Mouse (Mus musculus) liver, embryonic 16.5 days (tissue): ENCODE results near the gene Nptx2. TPM values are rescaled to one million over a fixed set of nuclear protein-coding genes. Genes with fewer than 3 reads are reported as not detected.

Source experiments
- ATAC-seq: fragments of 200-750 bp; cut with Nextera tagmentation; 2 replicates; pipeline ENCODE4 v1.8.0; 2017; ENCODE audit warnings: low read depth, mild to moderate bottlenecking, moderate number of reproducible peaks, moderate library complexity
- H3K27ac ChIP-seq: fragments of 300-500 bp; sonication (generic); 2 replicates; pipeline ENCODE4 v1.5.1; 2014; ENCODE audit warnings: mild to moderate bottlenecking, low read length
- H3K27me3 ChIP-seq: fragments of 300-500 bp; sonication (generic); 2 replicates; pipeline ENCODE4 v1.6.1; 2014; ENCODE audit warnings: low read depth, low read length, mixed read lengths; ENCODE audit not compliant: control insufficient read depth, insufficient read depth
- H3K36me3 ChIP-seq: fragments of 300-500 bp; sonication (generic); 2 replicates; pipeline ENCODE4 v1.6.1; 2014; ENCODE audit warnings: mild to moderate bottlenecking; ENCODE audit not compliant: control insufficient read depth, insufficient read depth
- H3K4me1 ChIP-seq: fragments of 300-500 bp; sonication (generic); 2 replicates; pipeline ENCODE4 v1.6.1; 2014; ENCODE audit warnings: low read depth, low read length, mixed read lengths; ENCODE audit not compliant: control insufficient read depth
- H3K4me2 ChIP-seq: fragments of 300-500 bp; sonication (generic); 2 replicates; pipeline ENCODE4 v1.6.1; 2014; ENCODE audit warnings: low read depth, low read length, mixed read lengths
- H3K4me3 ChIP-seq: fragments of 300-500 bp; sonication (generic); 2 replicates; pipeline ENCODE4 v1.5.1; 2014; ENCODE audit warnings: low read depth, mild to moderate bottlenecking, low read length
- H3K9ac ChIP-seq: fragments of 300-500 bp; sonication (generic); 2 replicates; pipeline ENCODE4 v1.6.1; 2014; ENCODE audit warnings: low read depth, low read length
- H3K9me3 ChIP-seq: fragments of 300-500 bp; sonication (generic); replicated peaks from 2 replicates; pipeline ENCODE4 v1.6.1; 2016; ENCODE audit warnings: low read length; ENCODE audit not compliant: control insufficient read depth
- WGBS: fragments of 180-500 bp; shearing (Covaris S2); extraction: QIAGEN DNeasy Blood & Tissue Kit; methylation state at CpG from one replicate; pipeline ENCODE4 v1.1.7; 2014; ENCODE audit not compliant: insufficient replicate concordance; 5-methylcytosine and 5-hydroxymethylcytosine counted together
- polyA plus RNA-seq: library from polyadenylated mRNA; unstranded; fragments of >200 nt; fragmentation: Nextera tagmentation; extraction: Ambion mirVana; gene quantifications from 2 replicates; pipeline ENCODE4 v1.2.1, GENCODE M21; 2015

Gene Nptx2
- 0.04 TPM in 1 of 2 replicates, not detected in the other for polyA plus RNA-seq

DNA sequence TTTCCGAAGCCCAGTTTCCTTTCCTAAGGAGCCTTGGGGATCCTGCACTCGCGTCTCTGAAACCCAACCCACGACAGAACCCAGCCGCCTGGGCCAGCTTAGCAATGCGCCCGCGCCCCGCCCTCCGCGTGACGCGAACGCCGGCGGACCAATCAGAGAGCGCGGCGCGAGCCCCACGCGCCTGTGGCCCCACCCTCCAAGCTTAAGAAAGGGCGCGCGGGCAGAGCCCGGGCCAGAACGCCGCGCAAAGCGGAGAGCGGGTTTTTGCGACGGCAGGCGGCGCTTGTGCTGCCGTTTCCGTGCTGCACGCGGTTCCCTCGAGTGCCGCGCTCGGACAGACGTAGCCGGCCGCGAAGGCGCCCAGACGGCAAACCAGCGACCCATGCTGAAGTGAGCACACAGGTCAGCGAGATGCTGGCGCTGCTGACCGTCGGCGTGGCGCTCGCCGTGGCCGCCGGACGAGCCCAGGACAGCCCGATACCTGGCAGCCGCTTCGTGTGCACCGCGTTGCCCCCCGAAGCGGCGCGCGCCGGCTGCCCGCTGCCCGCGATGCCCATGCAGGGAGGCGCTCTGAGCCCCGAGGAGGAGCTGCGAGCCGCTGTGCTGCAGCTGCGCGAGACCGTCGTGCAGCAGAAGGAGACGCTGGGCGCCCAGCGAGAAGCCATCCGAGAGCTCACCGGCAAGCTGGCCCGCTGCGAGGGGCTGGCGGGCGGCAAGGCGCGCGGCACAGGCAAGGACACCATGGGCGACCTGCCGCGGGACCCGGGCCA is at the start of gene Nptx2:
Gene Nptx2, plus strand, starts transcription at position 250 of the 770 bp plus-strand sequence.
- H3K27ac ChIP-seq = no peak within 1 kb of the TSS
- peaks cover 44% of the 10 kb centered on the region for H3K27me3 ChIP-seq
- WGBS = 5% methylated on average over 92 of the region's 99 CpGs
- no peaks in the 10 kb centered on the region for H3K9me3 ChIP-seq
- peak within 1 kb of the TSS; percentile 47 for H3K4me2 ChIP-seq
- no peak within 1 kb of the TSS for H3K9ac ChIP-seq
- H3K4me1 ChIP-seq = no peaks in the 10 kb centered on the region
- no peaks in the 10 kb centered on the region for H3K36me3 ChIP-seq
- ATAC-seq = peak; percentile 66
- H3K4me3 ChIP-seq = peak within 1 kb of the TSS; percentile 8; the same call in 1 of the 2 replicates

GRCm38 (mm10) chr5:144496481-144496880 is 49.2 kb upstream of the Nptx2 start:
- Histone ChIP-seq H3K36me3 (no peaks in the 10 kb centered on the region), H3K27me3 (no peaks in the 10 kb centered on the region), H3K4me3 (no peak overlapping the region), H3K4me1 (no peaks in the 10 kb centered on the region), H3K4me2 (no peak overlapping the region), H3K9ac (no peak overlapping the region), H3K9me3 (no peaks in the 10 kb centered on the region), H3K27ac (no peak overlapping the region)
- ATAC-seq = no peak
- 69% methylated on average over 7 of the region's 7 CpGs for WGBS

GRCm38 (mm10) chr5:144504239-144504638 is 41.5 kb upstream of the Nptx2 start:
- no peaks in the 10 kb centered on the region for H3K27me3 ChIP-seq
- H3K9ac ChIP-seq = no peak overlapping the region
- no peaks in the 10 kb centered on the region for H3K36me3 ChIP-seq
- no peaks in the 10 kb centered on the region for H3K4me1 ChIP-seq
- H3K4me3 ChIP-seq = no peak overlapping the region
- ATAC-seq = no peak
- no peaks in the 10 kb centered on the region for H3K9me3 ChIP-seq
- 78% methylated on average over 10 of the region's 10 CpGs for WGBS
- no peak overlapping the region for H3K4me2 ChIP-seq
- no peak overlapping the region for H3K27ac ChIP-seq

GRCm38 (mm10) chr5:144505731-144506130 is 40.0 kb upstream of the Nptx2 start:
- Histone ChIP-seq H3K9me3 (no peaks in the 10 kb centered on the region), H3K36me3 (no peaks in the 10 kb centered on the region), H3K4me1 (no peaks in the 10 kb centered on the region), H3K27ac (no peak overlapping the region), H3K9ac (no peak overlapping the region), H3K27me3 (no peaks in the 10 kb centered on the region), H3K4me3 (no peak overlapping the region), H3K4me2 (no peak overlapping the region)
- 59% methylated on average over 2 of the region's 2 CpGs for WGBS
- ATAC-seq = no peak

- no peak for ATAC-seq
Observed at GRCm38 (mm10) chr5:144506156-144506555, 39.5 kb upstream of the Nptx2 start.

GRCm38 (mm10) chr5:144506689-144507552 is 38.8 kb upstream of the Nptx2 start:
- no peak overlapping the region for H3K9ac ChIP-seq
- H3K9me3 ChIP-seq = no peaks in the 10 kb centered on the region
- no peak overlapping the region for H3K4me2 ChIP-seq
- no peaks in the 10 kb centered on the region for H3K4me1 ChIP-seq
- no peak overlapping the region for H3K27ac ChIP-seq
- no peak overlapping the region for H3K4me3 ChIP-seq
- H3K27me3 ChIP-seq = no peaks in the 10 kb centered on the region
- ATAC-seq = no peak
- H3K36me3 ChIP-seq = no peaks in the 10 kb centered on the region
- WGBS = 23% methylated on average over 26 of the region's 26 CpGs

More at GRCm38 (mm10) chr5:144506156-144506555, 39.5 kb upstream of the Nptx2 start:
- Histone ChIP-seq H3K9ac (no peak overlapping the region), H3K4me2 (no peak overlapping the region), H3K4me3 (no peak overlapping the region), H3K36me3 (no peaks in the 10 kb centered on the region), H3K27ac (no peak overlapping the region), H3K27me3 (no peaks in the 10 kb centered on the region), H3K9me3 (no peaks in the 10 kb centered on the region), H3K4me1 (no peaks in the 10 kb centered on the region)
- 59% methylated on average over 4 of the region's 4 CpGs for WGBS

DNA sequence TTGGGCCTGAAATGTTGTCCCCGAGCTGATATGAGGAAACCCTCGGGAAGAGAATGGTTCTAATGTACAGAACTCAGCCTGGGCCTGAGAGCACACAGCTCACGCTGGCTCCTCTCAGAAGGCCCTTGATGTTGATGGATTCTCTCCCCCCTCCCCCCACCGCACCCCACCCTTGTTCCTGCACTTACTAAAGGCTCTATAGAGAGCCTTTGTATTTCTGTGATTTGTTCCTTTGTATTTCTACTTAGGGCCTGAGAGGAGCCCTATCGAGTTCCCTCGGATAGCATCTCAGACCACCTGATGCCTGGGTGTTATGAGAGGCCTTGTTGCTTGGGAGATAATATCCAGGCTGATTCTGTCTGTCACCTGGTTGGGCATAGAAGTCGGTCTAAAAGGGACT is 36.3 kb upstream of the Nptx2 start:
- WGBS = 51% methylated on average over 7 of the region's 7 CpGs
- no peak overlapping the region for H3K9ac ChIP-seq
- H3K4me2 ChIP-seq = no peak overlapping the region

GRCm38 (mm10) chr5:144514738-144515137 is 31.0 kb upstream of the Nptx2 start:
- Histone ChIP-seq H3K36me3 (no peaks in the 10 kb centered on the region), H3K27ac (no peak overlapping the region), H3K4me3 (no peak overlapping the region), H3K27me3 (no peaks in the 10 kb centered on the region), H3K9me3 (no peaks in the 10 kb centered on the region), H3K4me1 (no peaks in the 10 kb centered on the region), H3K9ac (no peak overlapping the region), H3K4me2 (no peak overlapping the region)
- WGBS = 57% methylated on average over 6 of the region's 6 CpGs
- no peak for ATAC-seq

More for the DNA sequence above, 36.3 kb upstream of the Nptx2 start:
- Histone ChIP-seq H3K9me3 (no peaks in the 10 kb centered on the region), H3K36me3 (no peaks in the 10 kb centered on the region), H3K4me1 (no peaks in the 10 kb centered on the region), H3K4me3 (no peak overlapping the region), H3K27me3 (no peaks in the 10 kb centered on the region), H3K27ac (no peak overlapping the region)
- ATAC-seq = no peak

- H3K4me2 ChIP-seq = no peak overlapping the region
- no peak for ATAC-seq
- H3K27me3 ChIP-seq = no peaks in the 10 kb centered on the region
- no peaks in the 10 kb centered on the region for H3K36me3 ChIP-seq
- H3K9me3 ChIP-seq = no peaks in the 10 kb centered on the region; the same call in 1 of the 2 replicates
- no peak overlapping the region for H3K9ac ChIP-seq
- no peak overlapping the region for H3K27ac ChIP-seq
- 43% methylated on average over 4 of the region's 4 CpGs for WGBS
- no peak overlapping the region for H3K4me3 ChIP-seq
- no peaks in the 10 kb centered on the region for H3K4me1 ChIP-seq
Observed at GRCm38 (mm10) chr5:144515241-144515640, 30.5 kb upstream of the Nptx2 start.
